Mouse (Mus musculus) testis, adult 2 months (tissue): ENCODE data around the gene Ubxn2a. TPM values are rescaled to one million over a fixed set of nuclear protein-coding genes. Genes with fewer than 3 reads are reported as not detected.
A peak's percentile ranks its signal among the peaks of the same experiment; 100 is the strongest.

Experiments used
- H3K27ac ChIP-seq: fragments of 200-500 bp; 2 replicates; pipeline ENCODE4 v1.5.1; 2012; ENCODE audit warnings: low read depth, low read length; ENCODE audit not compliant: control insufficient read depth, insufficient read depth
- H3K27me3 ChIP-seq: fragments of 200-500 bp; 2 replicates; pipeline ENCODE4 v1.6.1; 2012; ENCODE audit warnings: mild to moderate bottlenecking, low read length, moderate library complexity; ENCODE audit not compliant: control insufficient read depth, insufficient read depth
- H3K36me3 ChIP-seq: fragments of 200-500 bp; 2 replicates; pipeline ENCODE4 v1.6.1; 2012; ENCODE audit warnings: mild to moderate bottlenecking, low read length; ENCODE audit not compliant: control insufficient read depth, insufficient read depth
- H3K4me1 ChIP-seq: fragments of 200-500 bp; 2 replicates; pipeline ENCODE4 v1.6.1; 2012; ENCODE audit warnings: low read length; ENCODE audit not compliant: control insufficient read depth, insufficient read depth
- H3K4me3 ChIP-seq: fragments of 200-500 bp; 2 replicates; pipeline ENCODE4 v1.5.1; 2012; ENCODE audit warnings: low read depth, mild to moderate bottlenecking, low read length, moderate library complexity, mixed read lengths; ENCODE audit not compliant: control insufficient read depth
- CTCF ChIP-seq: fragments of 200-500 bp; IDR thresholded peaks from 2 replicates; pipeline ENCODE4 v1.5.1; 2012; ENCODE audit warnings: low read depth, mild to moderate bottlenecking, inconsistent platforms, low read length, moderate library complexity; ENCODE audit not compliant: control insufficient read depth, insufficient read depth, insufficient replicate concordance
- POLR2A ChIP-seq: fragments of 200-500 bp; IDR thresholded peaks from 2 replicates; pipeline ENCODE4 v1.6.1; 2012; ENCODE audit warnings: low read depth, mild to moderate bottlenecking, inconsistent platforms, low read length, moderate library complexity; ENCODE audit not compliant: control insufficient read depth
- polyA plus RNA-seq: library from polyadenylated mRNA; depleted of rRNA; stranded (reverse); fragments of >200 nt; gene quantifications from 2 replicates; pipeline ENCODE4 v1.2.3, GENCODE M21; 2012; rRNA removed

The Ubxn2a gene
- polyA plus RNA-seq, result 1.4 TPM in 2 replicates

- Histone ChIP-seq H3K4me3 (peak within 1 kb of the TSS; percentile 93), H3K4me1 (peaks cover 6% of the 10 kb centered on the region), H3K27ac (peak within 1 kb of the TSS; percentile 89), H3K27me3 (no peaks in the 10 kb centered on the region), H3K36me3 (no peaks in the 10 kb centered on the region; the same call in 1 of the 2 replicates)
- no peak for TF ChIP-seq CTCF
- TF ChIP-seq POLR2A, result peak; percentile 72; the same call in 1 of the 2 replicates
Measured at GRCm38 (mm10) chr12:4906951-4907906, at the start of gene Ubxn2a. TSS of gene Ubxn2a (minus strand) at chr12:4907705.

GRCm38 (mm10) chr12:4953156-4953555 lies 45.7 kb upstream of the Ubxn2a start:
- Histone ChIP-seq H3K4me3 (no peak overlapping the region), H3K27ac (no peak overlapping the region), H3K27me3 (no peaks in the 10 kb centered on the region), H3K4me1 (no peaks in the 10 kb centered on the region), H3K36me3 (no peaks in the 10 kb centered on the region)
- TF ChIP-seq CTCF (no peak), POLR2A (no peak)

GRCm38 (mm10) chr12:4952272-4952671 lies 44.8 kb upstream of the Ubxn2a start:
- Histone ChIP-seq H3K27me3 (no peaks in the 10 kb centered on the region), H3K4me1 (no peaks in the 10 kb centered on the region), H3K4me3 (no peak overlapping the region), H3K36me3 (no peaks in the 10 kb centered on the region), H3K27ac (no peak overlapping the region)
- TF ChIP-seq POLR2A (no peak), CTCF (no peak)

GRCm38 (mm10) chr12:4930820-4931548 lies 23.5 kb upstream of the Ubxn2a start:
- Histone ChIP-seq H3K27me3 (no peaks in the 10 kb centered on the region), H3K4me1 (no peaks in the 10 kb centered on the region; the same call in 1 of the 2 replicates), H3K36me3 (no peaks in the 10 kb centered on the region), H3K27ac (no peak overlapping the region), H3K4me3 (no peak overlapping the region)
- TF ChIP-seq CTCF (no peak), POLR2A (no peak)

- H3K4me1 ChIP-seq, result no peaks in the 10 kb centered on the region; the same call in 1 of the 2 replicates
- TF ChIP-seq CTCF, result no peak
- TF ChIP-seq POLR2A, result no peak
- no peak overlapping the region for H3K4me3 ChIP-seq
- H3K27me3 ChIP-seq, result no peaks in the 10 kb centered on the region
- no peaks in the 10 kb centered on the region for H3K36me3 ChIP-seq
- H3K27ac ChIP-seq, result no peak overlapping the region
Measured at GRCm38 (mm10) chr12:4928197-4928596, 20.7 kb upstream of the Ubxn2a start.

- H3K27ac ChIP-seq, result peak overlapping the region; percentile 81
- TF ChIP-seq POLR2A (no peak), CTCF (no peak)
Measured at GRCm38 (mm10) chr12:4917805-4918591, 10.5 kb upstream of the Ubxn2a start.

More at GRCm38 (mm10) chr12:4917805-4918591, 10.5 kb upstream of the Ubxn2a start:
- H3K36me3 ChIP-seq, result no peaks in the 10 kb centered on the region
- no peaks in the 10 kb centered on the region; the same call in 1 of the 2 replicates for H3K4me1 ChIP-seq
- no peaks in the 10 kb centered on the region for H3K27me3 ChIP-seq
- H3K4me3 ChIP-seq, result peak overlapping the region; percentile 92
